Mouse (Mus musculus): ENCODE measurements around the gene Ino80. TPM values are rescaled to one million over a fixed set of nuclear protein-coding genes. Genes with fewer than 3 reads are reported as not detected.

Ino80 gene
- polyA plus RNA-seq, 1 experiment from 2014 or later: 4.2 TPM

GRCm38 (mm10) chr2:119344537-119345138 lies 132.8 kb downstream of the Ino80 start:
- H3K27ac ChIP-seq: no peak overlapping the region
- WGBS: 53% methylated on average over 6 of the region's 6 CpGs
- H3K4me2 ChIP-seq (replicated peaks): no peak overlapping the region
- no peaks in the 10 kb centered on the region for H3K36me3 ChIP-seq
- no peaks in the 10 kb centered on the region for H3K9me3 ChIP-seq
- H3K27me3 ChIP-seq: peaks cover 9% of the 10 kb centered on the region; the same call in 1 of the 2 replicates
- no peak overlapping the region for H3K4me3 ChIP-seq (replicated peaks)
- no peak overlapping the region for H3K9ac ChIP-seq (replicated peaks)
- H3K4me1 ChIP-seq (replicated peaks): no peaks in the 10 kb centered on the region
- no peak for ATAC-seq

- Histone ChIP-seq H3K27me3 (peaks cover 25% of the 10 kb centered on the region), H3K4me2 (replicated peaks) (peak overlapping the region; percentile 67), H3K4me1 (replicated peaks) (0 out of 2 replicates have a peak, but pooled peaks cover 5% of the 10 kb centered on the region), H3K36me3 (no peaks in the 10 kb centered on the region), H3K9ac (replicated peaks) (peak overlapping the region; percentile 66), H3K9me3 (no peaks in the 10 kb centered on the region), H3K27ac (peak overlapping the region; percentile 51), H3K4me3 (replicated peaks) (peak overlapping the region; percentile 56)
- WGBS: 8% methylated on average over 60 of the region's 60 CpGs
- peak; percentile 90 for ATAC-seq
Measured at GRCm38 (mm10) chr2:119337425-119338265, 139.8 kb downstream of the Ino80 start.

GRCm38 (mm10) chr2:119336470-119336869 lies 141.0 kb downstream of the Ino80 start:
- Histone ChIP-seq H3K27ac (no peak overlapping the region), H3K27me3 (peaks cover 37% of the 10 kb centered on the region), H3K36me3 (no peaks in the 10 kb centered on the region), H3K9me3 (no peaks in the 10 kb centered on the region), H3K4me3 (replicated peaks) (no peak overlapping the region), H3K4me2 (replicated peaks) (no peak overlapping the region), H3K9ac (replicated peaks) (no peak overlapping the region), H3K4me1 (replicated peaks) (0 out of 2 replicates have a peak, but pooled peaks cover 5% of the 10 kb centered on the region)
- ATAC-seq: no peak
- 69% methylated on average over 10 of the region's 10 CpGs for WGBS

GRCm38 (mm10) chr2:119336002-119336401 lies 141.5 kb downstream of the Ino80 start:
- Histone ChIP-seq H3K27ac (no peak overlapping the region), H3K9me3 (no peaks in the 10 kb centered on the region), H3K4me2 (replicated peaks) (no peak overlapping the region), H3K9ac (replicated peaks) (no peak overlapping the region), H3K4me3 (replicated peaks) (no peak overlapping the region), H3K36me3 (no peaks in the 10 kb centered on the region), H3K27me3 (peaks cover 41% of the 10 kb centered on the region), H3K4me1 (replicated peaks) (0 out of 2 replicates have a peak, but pooled peaks cover 5% of the 10 kb centered on the region)
- ATAC-seq: no peak
- 80% methylated on average over 2 of the region's 2 CpGs for WGBS

GRCm38 (mm10) chr2:119335535-119335934 lies 142.0 kb downstream of the Ino80 start:
- Histone ChIP-seq H3K4me3 (replicated peaks) (no peak overlapping the region), H3K4me1 (replicated peaks) (0 out of 2 replicates have a peak, but pooled peaks cover 5% of the 10 kb centered on the region), H3K9ac (replicated peaks) (no peak overlapping the region), H3K27me3 (peaks cover 46% of the 10 kb centered on the region), H3K27ac (no peak overlapping the region), H3K9me3 (no peaks in the 10 kb centered on the region), H3K36me3 (no peaks in the 10 kb centered on the region), H3K4me2 (replicated peaks) (no peak overlapping the region)
- no peak for ATAC-seq
- 89% methylated on average over 1 of the region's 1 CpGs for WGBS

- WGBS: 72% methylated on average over 7 of the region's 7 CpGs
Measured at GRCm38 (mm10) chr2:119334964-119335525, 142.4 kb downstream of the Ino80 start.

GRCm38 (mm10) chr2:119334135-119334534 lies 143.4 kb downstream of the Ino80 start:
- Histone ChIP-seq H3K36me3 (no peaks in the 10 kb centered on the region), H3K4me1 (replicated peaks) (peaks cover 9% of the 10 kb centered on the region), H3K4me2 (replicated peaks) (no peak overlapping the region), H3K9me3 (no peaks in the 10 kb centered on the region), H3K4me3 (replicated peaks) (no peak overlapping the region), H3K27ac (no peak overlapping the region), H3K27me3 (peaks cover 55% of the 10 kb centered on the region), H3K9ac (replicated peaks) (no peak overlapping the region)
- WGBS: 61% methylated on average over 1 of the region's 1 CpGs
- no peak for ATAC-seq

More at GRCm38 (mm10) chr2:119334964-119335525, 142.4 kb downstream of the Ino80 start:
- Histone ChIP-seq H3K9me3 (no peaks in the 10 kb centered on the region), H3K4me2 (replicated peaks) (no peak overlapping the region), H3K27me3 (peaks cover 48% of the 10 kb centered on the region), H3K27ac (no peak overlapping the region), H3K9ac (replicated peaks) (no peak overlapping the region), H3K36me3 (no peaks in the 10 kb centered on the region), H3K4me1 (replicated peaks) (0 out of 2 replicates have a peak, but pooled peaks cover 5% of the 10 kb centered on the region), H3K4me3 (replicated peaks) (no peak overlapping the region)
- ATAC-seq: no peak

- Histone ChIP-seq H3K27ac (no peak overlapping the region), H3K4me3 (replicated peaks) (no peak overlapping the region), H3K4me2 (replicated peaks) (no peak overlapping the region), H3K27me3 (peaks cover 73% of the 10 kb centered on the region), H3K36me3 (no peaks in the 10 kb centered on the region), H3K9me3 (no peaks in the 10 kb centered on the region), H3K4me1 (replicated peaks) (peaks cover 18% of the 10 kb centered on the region), H3K9ac (replicated peaks) (no peak overlapping the region)
- 75% methylated on average over 24 of the region's 24 CpGs for WGBS
- no peak for ATAC-seq
Measured at GRCm38 (mm10) chr2:119332177-119332661, 145.3 kb downstream of the Ino80 start.

GRCm38 (mm10) chr2:119330795-119331194 lies 146.7 kb downstream of the Ino80 start:
- H3K9ac ChIP-seq (replicated peaks): no peak overlapping the region
- H3K27ac ChIP-seq: no peak overlapping the region
- no peaks in the 10 kb centered on the region for H3K36me3 ChIP-seq
- WGBS: 93% methylated on average over 8 of the region's 8 CpGs
- no peaks in the 10 kb centered on the region for H3K9me3 ChIP-seq
- H3K4me3 ChIP-seq (replicated peaks): no peak overlapping the region
- H3K4me1 ChIP-seq (replicated peaks): peaks cover 31% of the 10 kb centered on the region
- H3K27me3 ChIP-seq: peaks cover 74% of the 10 kb centered on the region
- ATAC-seq: no peak
- H3K4me2 ChIP-seq (replicated peaks): no peak overlapping the region

- 54% methylated on average over 3 of the region's 3 CpGs for WGBS
- Histone ChIP-seq H3K9ac (replicated peaks) (peak overlapping the region; percentile 39; the same call in 1 of the 2 replicates), H3K27ac (no peak overlapping the region), H3K36me3 (no peaks in the 10 kb centered on the region), H3K4me1 (replicated peaks) (peaks cover 47% of the 10 kb centered on the region), H3K27me3 (peaks cover 82% of the 10 kb centered on the region), H3K4me3 (replicated peaks) (no peak overlapping the region), H3K4me2 (replicated peaks) (peak overlapping the region; percentile 79; the same call in 1 of the 2 replicates), H3K9me3 (no peaks in the 10 kb centered on the region)
- ATAC-seq: peak; percentile 25; the same call in 1 of the 2 replicates
Measured at GRCm38 (mm10) chr2:119329123-119329817, 148.2 kb downstream of the Ino80 start.

- Histone ChIP-seq H3K27ac (no peak overlapping the region), H3K9ac (replicated peaks) (no peak overlapping the region), H3K4me2 (replicated peaks) (peak overlapping the region; percentile 79), H3K9me3 (no peaks in the 10 kb centered on the region), H3K4me1 (replicated peaks) (peaks cover 53% of the 10 kb centered on the region), H3K4me3 (replicated peaks) (peak overlapping the region; percentile 48; the same call in 1 of the 2 replicates), H3K36me3 (no peaks in the 10 kb centered on the region), H3K27me3 (peaks cover 90% of the 10 kb centered on the region)
- 39% methylated on average over 5 of the region's 5 CpGs for WGBS
- ATAC-seq: no peak
Measured at GRCm38 (mm10) chr2:119328546-119328945, 148.9 kb downstream of the Ino80 start.

Data from midbrain, embryonic 13.5 days (tissue).